33 mouse cellular contexts compared by ENCODE assay signal in genomic region chr11:85453598-85454304, GRCm38 (mm10).
DNase-seq lines count a peak whose midpoint lies in the region; ATAC-seq lines count a peak whose summit lies in the region.
"Had no signal": no experiment of that assay in that cellular context is flagged by ENCODE, and none has a peak within 500 bp of the region (broad histone marks: within the 10 kb centered on the region; RNA-seq: fewer than 3 reads in every experiment).

No protein-coding gene starts in this region.

- 85% methylated on average over 8 of the region's 8 CpGs for WGBS in midbrain, embryonic 11.5 days
- 78% methylated on average over 8 of the region's 8 CpGs for WGBS in midbrain, embryonic 10.5 days
- WGBS in forebrain, embryonic 10.5 days, result 82% methylated on average over 8 of the region's 8 CpGs

- no peak overlapping the region for H3K4me3 ChIP-seq in midbrain, embryonic 11.5 days (ENCODE audit: low read depth, low read length)
- no peak overlapping the region for H3K4me3 ChIP-seq in midbrain, embryonic 10.5 days
- H3K4me3 ChIP-seq in megakaryocyte, embryonic 14.5 days (replicated peaks), result peak overlapping the region; percentile 59
- no peak overlapping the region for H3K4me3 ChIP-seq in forebrain, embryonic 10.5 days
- H3K4me3 ChIP-seq: embryonic facial prominence, embryonic 12.5 days; erythroblast, embryonic 14.5 days; forebrain, embryonic 13.5 days; gastrocnemius, adult 2 months; heart, embryonic 10.5 days; layer of hippocampus, adult 2 months; limb, embryonic 10.5 days; liver, embryonic 15.5 days; midbrain, embryonic 13.5 days; myocyte; neural tube, embryonic 15.5 days; stomach, embryonic 15.5 days had no signal

- H3K4me1 ChIP-seq in midbrain, embryonic 11.5 days (ENCODE audit: control insufficient read depth, insufficient read depth, low read length), result no peaks in the 10 kb centered on the region
- peaks cover 3% of the 10 kb centered on the region; the same call in 1 of the 2 replicates for H3K4me1 ChIP-seq in midbrain, embryonic 10.5 days
- peaks cover 29% of the 10 kb centered on the region for H3K4me1 ChIP-seq in megakaryocyte, embryonic 14.5 days
- peaks cover 7% of the 10 kb centered on the region for H3K4me1 ChIP-seq in forebrain, embryonic 10.5 days
- H3K4me1 ChIP-seq: embryonic facial prominence, embryonic 12.5 days; forebrain, embryonic 13.5 days; liver, embryonic 15.5 days; midbrain, embryonic 13.5 days; neural tube, embryonic 15.5 days; stomach, embryonic 15.5 days had no signal

- no peaks in the 10 kb centered on the region for H3K36me3 ChIP-seq in midbrain, embryonic 11.5 days (ENCODE audit: control insufficient read depth, insufficient read depth, low read length)
- H3K36me3 ChIP-seq in midbrain, embryonic 10.5 days, result no peaks in the 10 kb centered on the region
- H3K36me3 ChIP-seq in megakaryocyte, embryonic 14.5 days (replicated peaks; ENCODE audit: low read length), result no peaks in the 10 kb centered on the region
- no peaks in the 10 kb centered on the region for H3K36me3 ChIP-seq in forebrain, embryonic 10.5 days (replicated peaks)
- H3K36me3 ChIP-seq: embryonic facial prominence, embryonic 12.5 days; heart, embryonic 10.5 days; limb, embryonic 10.5 days; liver, embryonic 15.5 days; neural tube, embryonic 15.5 days; stomach, embryonic 15.5 days had no signal

- H3K9ac ChIP-seq in midbrain, embryonic 11.5 days (ENCODE audit: low read length), result no peak overlapping the region
- H3K9ac ChIP-seq: embryonic facial prominence, embryonic 12.5 days; forebrain, embryonic 13.5 days; hindbrain, embryonic 14.5 days; liver, embryonic 15.5 days; midbrain, embryonic 13.5 days; neural tube, embryonic 15.5 days; stomach, embryonic 15.5 days had no signal

- H3K9me3 ChIP-seq in midbrain, embryonic 11.5 days (ENCODE audit: control insufficient read depth, low read length), result no peaks in the 10 kb centered on the region
- no peaks in the 10 kb centered on the region for H3K9me3 ChIP-seq in midbrain, embryonic 10.5 days (replicated peaks)
- no peaks in the 10 kb centered on the region for H3K9me3 ChIP-seq in megakaryocyte, embryonic 14.5 days
- H3K9me3 ChIP-seq in forebrain, embryonic 10.5 days, result no peaks in the 10 kb centered on the region
- H3K9me3 ChIP-seq: embryonic facial prominence, embryonic 12.5 days; forebrain, embryonic 13.5 days; heart, embryonic 10.5 days; limb, embryonic 10.5 days; liver, embryonic 15.5 days; midbrain, embryonic 13.5 days; neural tube, embryonic 15.5 days; stomach, embryonic 15.5 days had no signal

- no peak overlapping the region for H3K27ac ChIP-seq in midbrain, embryonic 11.5 days (ENCODE audit: low read depth, low read length)
- H3K27ac ChIP-seq in midbrain, embryonic 10.5 days (replicated peaks), result no peak overlapping the region
- H3K27ac ChIP-seq in forebrain, embryonic 10.5 days, result no peak overlapping the region
- H3K27ac ChIP-seq: embryonic facial prominence, embryonic 12.5 days; forebrain, embryonic 13.5 days; gastrocnemius, adult 2 months; heart, embryonic 10.5 days; hindbrain, embryonic 14.5 days; layer of hippocampus, adult 2 months; limb, embryonic 10.5 days; liver, embryonic 15.5 days; macrophage; midbrain, embryonic 13.5 days; neural tube, embryonic 15.5 days; stomach, embryonic 15.5 days had no signal

- no peak overlapping the region for H3K4me2 ChIP-seq in midbrain, embryonic 11.5 days
- H3K4me2 ChIP-seq: embryonic facial prominence, embryonic 12.5 days; forebrain, embryonic 13.5 days; hindbrain, embryonic 14.5 days; liver, embryonic 15.5 days; midbrain, embryonic 13.5 days; neural tube, embryonic 15.5 days; stomach, embryonic 15.5 days had no signal

- peak; percentile 35 for DNase-seq in midbrain, embryonic 11.5 days (ENCODE audit: low spot score, missing footprints)
- no peak for DNase-seq in midbrain, embryonic 10.5 days (ENCODE audit: low spot score)
- DNase-seq in thymus, postnatal 0 days (ENCODE audit: low spot score), result peak; percentile 60
- no peak for DNase-seq in spleen, postnatal 4 days (ENCODE audit: low spot score in 2 of 2)
- no peak for DNase-seq in gastrocnemius, postnatal 10 days
- no peak for DNase-seq in forebrain, embryonic 10.5 days (ENCODE audit: extremely low spot score, low spot score)
- DNase-seq: adrenal gland, postnatal 14 days; cerebellum, adult 8-10 months; cerebellum, postnatal 36 days; gastrocnemius, adult 2 months; heart, postnatal 4 days; kidney, adult 9 months; kidney, postnatal 25 days; liver; right cerebral cortex, adult 18-20 months; right cerebral cortex, postnatal 4 days had no signal

- no peaks in the 10 kb centered on the region for H3K27me3 ChIP-seq in midbrain, embryonic 11.5 days (ENCODE audit: control insufficient read depth, insufficient read depth, low read length)
- H3K27me3 ChIP-seq in midbrain, embryonic 10.5 days (ENCODE audit: low read depth, poor library complexity, severe bottlenecking), result no peaks in the 10 kb centered on the region
- no peaks in the 10 kb centered on the region for H3K27me3 ChIP-seq in megakaryocyte, embryonic 14.5 days (replicated peaks)
- no peaks in the 10 kb centered on the region for H3K27me3 ChIP-seq in forebrain, embryonic 10.5 days (ENCODE audit: poor library complexity, severe bottlenecking)
- H3K27me3 ChIP-seq: CH12.LX; embryonic facial prominence, embryonic 12.5 days; forebrain, embryonic 13.5 days; liver, embryonic 15.5 days; neural tube, embryonic 15.5 days; stomach, embryonic 15.5 days had no signal

- ATAC-seq in midbrain, embryonic 11.5 days (ENCODE audit: low FRiP score), result no peak
- ATAC-seq in erythroblast, adult 5-6 weeks (replicated peaks; ENCODE audit: low FRiP score, poor library complexity, severe bottlenecking), result no peak
- ATAC-seq: forebrain, embryonic 13.5 days; intestine, embryonic 16.5 days; midbrain, embryonic 13.5 days had no signal

Comparison
In these comparisons a context has a peak if more than half of its experiments do, and no peak if none do; other contexts are left out.
1. DNase-seq: peak in midbrain, embryonic 11.5 days (single experiment) and thymus, postnatal 0 days (single experiment); none in midbrain, embryonic 10.5 days (single experiment), spleen, postnatal 4 days (0 of 2), gastrocnemius, postnatal 10 days (single experiment) and forebrain, embryonic 10.5 days (single experiment).